Mouse (Mus musculus) liver, embryonic 14.5 days (tissue): Measurements from ENCODE around the gene Zp1. TPM values are rescaled to one million over a fixed set of nuclear protein-coding genes. Genes with fewer than 3 reads are reported as not detected.

ENCODE experiments used
- ATAC-seq: fragments of 200-750 bp; cut with Nextera tagmentation; 2 replicates; pipeline ENCODE4 v1.8.0; 2017; ENCODE audit warnings: moderate number of reproducible peaks, mild to moderate bottlenecking, moderate library complexity; ENCODE audit not compliant: insufficient read depth
- DNase-seq, 3 experiments: peaks; one replicate each; pipeline ENCODE4 v3.0.0-alpha.2; 2012 to 2013; ENCODE audit warnings: low read depth in 3 of 3, low spot score in 3 of 3
- H3K27ac ChIP-seq: fragments of 300-500 bp; sonication (generic); 2 replicates; pipeline ENCODE4 v1.5.1; 2014; ENCODE audit warnings: moderate library complexity, mild to moderate bottlenecking, control low read depth, inconsistent platforms
- H3K27me3 ChIP-seq: fragments of 300-500 bp; sonication (generic); 2 replicates; pipeline ENCODE4 v1.6.1; 2014; ENCODE audit warnings: mild to moderate bottlenecking, low read length, moderate library complexity; ENCODE audit not compliant: control insufficient read depth, insufficient read depth
- H3K36me3 ChIP-seq: fragments of 300-500 bp; sonication (generic); replicated peaks from 2 replicates; pipeline ENCODE4 v1.6.1; 2014; ENCODE audit warnings: low read depth; ENCODE audit not compliant: control insufficient read depth, insufficient read depth
- H3K4me1 ChIP-seq, 2 experiments: fragments of 200-500 bp in 1 of 2; fragments of 300-500 bp in 1 of 2; sonication (generic) in 1 of 2; replicated peaks; 2 replicates each; pipeline ENCODE4 v1.6.1; 2012 to 2014; ENCODE audit warnings: antibody characterized with exemption in 1 of 2, inconsistent platforms in 1 of 2, low read length in 1 of 2; ENCODE audit not compliant: control insufficient read depth in 2 of 2, insufficient read depth in 2 of 2
- H3K4me2 ChIP-seq: fragments of 300-500 bp; sonication (generic); 2 replicates; pipeline ENCODE4 v1.6.1; 2014; ENCODE audit warnings: low read depth, mild to moderate bottlenecking, control low read depth, moderate library complexity
- H3K4me3 ChIP-seq, 2 experiments: fragments of 200-500 bp in 1 of 2; fragments of 300-500 bp in 1 of 2; sonication (generic) in 1 of 2; 2 replicates each; pipeline ENCODE4 v1.5.1; 2012 to 2014; ENCODE audit warnings: low read depth in 2 of 2, low read length in 2 of 2, mild to moderate bottlenecking in 2 of 2, control low read depth in 1 of 2, inconsistent platforms in 1 of 2, moderate library complexity in 1 of 2; ENCODE audit not compliant: insufficient read depth in 1 of 2
- H3K9ac ChIP-seq: fragments of 300-500 bp; sonication (generic); replicated peaks from 2 replicates; pipeline ENCODE4 v1.6.1; 2014; ENCODE audit warnings: mild to moderate bottlenecking, control low read depth, moderate library complexity
- H3K9me3 ChIP-seq: fragments of 300-500 bp; sonication (generic); 2 replicates; pipeline ENCODE4 v1.6.1; 2016; ENCODE audit warnings: low read length, mixed read lengths; ENCODE audit not compliant: control insufficient read depth
- CTCF ChIP-seq: IDR thresholded peaks from 2 replicates; pipeline ENCODE4 v1.5.1; 2016; ENCODE audit warnings: antibody characterized with exemption, low read depth, control low read depth
- EP300 ChIP-seq: IDR thresholded peaks from 2 replicates; pipeline ENCODE4 v1.6.1; 2016; ENCODE audit warnings: antibody characterized with exemption, low read depth
- WGBS: fragments of 180-500 bp; shearing (Covaris S2); extraction: QIAGEN DNeasy Blood & Tissue Kit; methylation state at CpG from one replicate; pipeline ENCODE4 v1.1.7; 2014; ENCODE audit not compliant: insufficient replicate concordance; 5-methylcytosine and 5-hydroxymethylcytosine counted together
- polyA plus RNA-seq, 2 experiments: library from polyadenylated mRNA; depleted of rRNA in 1 of 2; stranded (reverse) in 1 of 2; unstranded in 1 of 2; fragments of >200 nt; fragmentation: Nextera tagmentation in 1 of 2; extraction: Ambion mirVana in 1 of 2; gene quantifications; 2 replicates each; pipeline versions ENCODE4 v1.2.1 to v1.2.3; 2012 to 2014

Gene Zp1
- polyA plus RNA-seq, 2 experiments = not detected

DNA sequence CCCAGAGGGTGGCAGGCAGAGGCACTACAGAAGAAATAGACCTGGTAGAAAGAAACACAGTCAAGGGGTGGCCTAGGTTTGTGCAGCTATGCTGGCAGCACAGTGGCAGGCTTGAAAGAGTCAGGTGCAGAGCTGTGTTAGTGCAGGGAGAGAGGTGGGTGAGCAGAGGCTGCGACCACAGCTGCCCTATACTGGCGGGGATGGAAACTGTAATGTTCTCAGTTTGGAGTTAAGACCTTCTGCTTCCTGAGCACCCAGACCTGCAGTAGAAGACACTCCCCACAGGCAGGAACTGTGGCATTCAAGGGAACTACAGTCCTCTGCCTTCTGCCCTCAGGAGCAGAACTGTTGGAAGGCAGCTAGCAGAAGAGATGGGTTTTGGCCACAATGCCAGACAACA lies 5.6 kb downstream of the Zp1 start:
- H3K4me3 ChIP-seq = no peak overlapping the region
- no peak for ATAC-seq
- WGBS = 23% methylated on average over 2 of the region's 2 CpGs
- no peaks in the 10 kb centered on the region for H3K27me3 ChIP-seq
- DNase-seq = no peak
- no peak overlapping the region for H3K27ac ChIP-seq
- H3K4me2 ChIP-seq = no peak overlapping the region
- H3K9ac ChIP-seq = no peak overlapping the region
- 0 out of 4 replicates have a peak, but pooled peaks cover 0 to 3% of the 10 kb centered on the region in 2 experiments for H3K4me1 ChIP-seq
- no peaks in the 10 kb centered on the region for H3K9me3 ChIP-seq
- TF ChIP-seq EP300 = no peak
- TF ChIP-seq CTCF = no peak
- no peaks in the 10 kb centered on the region for H3K36me3 ChIP-seq

DNA sequence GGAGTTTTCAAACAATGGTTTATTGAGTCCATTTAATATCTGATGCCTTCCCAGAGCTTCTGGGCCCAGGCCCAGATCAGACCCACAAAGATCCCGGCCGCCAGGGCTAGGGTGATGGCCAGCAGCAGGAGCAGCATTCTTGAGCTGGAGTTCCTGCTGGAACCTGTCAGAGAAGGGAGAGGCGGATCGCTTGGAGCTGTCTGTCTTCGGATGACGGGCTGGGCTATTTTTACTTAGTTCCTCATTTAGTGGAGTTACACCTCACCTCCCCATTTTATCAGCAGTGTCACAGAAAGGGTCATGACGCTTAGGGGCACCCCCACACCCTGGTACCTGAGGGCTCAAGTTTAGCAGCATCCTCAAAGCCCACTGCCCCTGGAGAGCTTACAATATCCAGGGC lies 6.1 kb downstream of the Zp1 start:
- Histone ChIP-seq H3K27me3 (no peaks in the 10 kb centered on the region), H3K4me2 (no peak overlapping the region), H3K9me3 (no peaks in the 10 kb centered on the region), H3K4me3 (no peak overlapping the region), H3K9ac (no peak overlapping the region), H3K36me3 (no peaks in the 10 kb centered on the region), H3K4me1 (0 out of 4 replicates have a peak, but pooled peaks cover 0 to 3% of the 10 kb centered on the region in 2 experiments), H3K27ac (no peak overlapping the region)
- TF ChIP-seq EP300 = no peak
- no peak for TF ChIP-seq CTCF
- DNase-seq (no peak), ATAC-seq (no peak)
- WGBS = 12% methylated on average over 7 of the region's 7 CpGs

DNA sequence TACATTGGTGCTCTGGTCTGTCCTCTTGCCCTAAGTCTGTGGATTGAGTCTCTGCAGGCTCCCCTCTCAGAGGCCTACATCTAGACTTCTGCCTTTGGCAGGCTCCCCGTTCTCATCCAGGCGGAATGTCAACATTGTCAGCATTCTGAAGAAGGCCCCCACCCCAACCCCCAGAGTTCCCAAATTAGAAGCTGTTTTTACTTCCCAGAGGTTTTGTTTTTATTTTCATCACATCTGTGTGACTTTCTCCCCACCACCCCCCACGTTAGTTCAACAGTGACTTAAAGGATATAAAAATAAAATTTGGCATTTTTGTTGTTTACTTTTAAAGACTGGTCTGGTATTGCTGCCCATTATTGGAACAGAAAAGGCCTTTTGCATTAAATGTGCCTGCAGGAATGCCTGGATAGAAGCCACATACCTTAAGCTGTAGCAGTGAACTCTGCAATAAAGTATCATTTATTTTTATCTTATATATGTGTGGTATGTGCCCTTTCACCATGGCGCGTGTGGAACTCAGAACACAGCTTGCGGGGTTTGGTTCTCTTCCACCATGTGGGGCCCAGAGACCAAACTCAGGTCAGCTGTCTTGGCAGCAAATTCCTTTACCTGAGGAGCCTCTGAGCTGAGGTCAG lies 11.2 kb downstream of the Zp1 start:
- no peak for TF ChIP-seq EP300
- no peak overlapping the region for H3K4me3 ChIP-seq
- H3K9ac ChIP-seq = no peak overlapping the region
- no peak overlapping the region for H3K4me2 ChIP-seq
- ATAC-seq (no peak), DNase-seq (no peak)
- H3K36me3 ChIP-seq = peaks cover 16% of the 10 kb centered on the region
- H3K4me1 ChIP-seq = 0 out of 4 replicates have a peak, but pooled peaks cover 0 to 6% of the 10 kb centered on the region in 2 experiments
- H3K27ac ChIP-seq = no peak overlapping the region
- no peaks in the 10 kb centered on the region for H3K9me3 ChIP-seq
- WGBS = 70% methylated on average over 6 of the region's 6 CpGs
- H3K27me3 ChIP-seq = no peaks in the 10 kb centered on the region

DNA sequence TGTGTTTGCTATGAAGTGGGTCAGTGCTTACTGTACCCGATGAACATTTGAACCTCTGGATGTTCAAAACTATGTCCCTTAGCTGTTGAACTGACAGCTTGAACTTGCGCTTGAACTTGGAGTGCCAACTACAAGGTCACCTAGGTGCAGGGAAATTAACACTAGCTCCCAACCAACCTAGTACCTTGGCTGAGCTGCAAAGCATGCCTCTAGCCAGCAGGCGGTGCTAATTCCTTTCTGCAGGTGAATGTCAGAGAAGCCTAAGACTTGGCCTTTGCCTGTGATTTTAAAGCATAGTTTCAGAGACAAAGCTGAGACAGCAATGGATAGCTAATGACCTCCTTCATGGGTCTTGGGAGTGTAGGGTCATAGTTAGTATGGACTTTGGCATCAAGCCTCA lies 12.5 kb downstream of the Zp1 start:
- TF ChIP-seq EP300 (no peak), CTCF (peak; percentile 83)
- no peaks in the 10 kb centered on the region for H3K27me3 ChIP-seq
- ATAC-seq = peak; percentile 21; the same call in 1 of the 2 replicates
- no peak overlapping the region for H3K9ac ChIP-seq
- H3K9me3 ChIP-seq = no peaks in the 10 kb centered on the region
- no peak overlapping the region for H3K4me3 ChIP-seq
- WGBS = 42% methylated on average over 3 of the region's 3 CpGs
- H3K4me2 ChIP-seq = no peak overlapping the region
- DNase-seq = peak in 1 of 3 experiments; percentile 7
- H3K27ac ChIP-seq = no peak overlapping the region
- 0 out of 4 replicates have a peak, but pooled peaks cover 0 to 7% of the 10 kb centered on the region in 2 experiments for H3K4me1 ChIP-seq
- H3K36me3 ChIP-seq = peaks cover 25% of the 10 kb centered on the region

DNA sequence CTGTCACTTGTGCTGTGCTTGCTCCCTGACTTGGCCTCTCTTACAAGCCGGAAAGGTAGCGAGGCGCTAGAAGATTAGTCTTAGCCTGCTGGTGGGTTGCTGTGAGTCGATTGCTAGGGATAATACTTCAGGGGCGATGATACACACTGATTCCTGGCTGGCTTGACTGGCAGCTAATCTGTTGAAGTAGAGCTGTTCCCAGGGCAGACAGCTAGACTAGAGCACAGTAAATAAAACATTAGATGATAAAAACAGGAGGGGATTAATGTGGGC lies 14.8 kb downstream of the Zp1 start:
- H3K4me3 ChIP-seq = no peak overlapping the region
- ATAC-seq = no peak
- H3K27me3 ChIP-seq = no peaks in the 10 kb centered on the region
- peaks cover 36% of the 10 kb centered on the region for H3K36me3 ChIP-seq
- no peak for DNase-seq
- H3K4me1 ChIP-seq = 0 out of 4 replicates have a peak, but pooled peaks cover 0 to 7% of the 10 kb centered on the region in 2 experiments
- no peak overlapping the region for H3K4me2 ChIP-seq
- no peak overlapping the region for H3K9ac ChIP-seq
- 83% methylated on average over 5 of the region's 5 CpGs for WGBS
- TF ChIP-seq EP300 (no peak), CTCF (no peak)
- no peak overlapping the region for H3K27ac ChIP-seq
- no peaks in the 10 kb centered on the region for H3K9me3 ChIP-seq
